Mouse (Mus musculus) hindbrain, postnatal 0 days (tissue): ENCODE measurements around the gene Prcp. TPM values are rescaled to one million over a fixed set of nuclear protein-coding genes. Genes with fewer than 3 reads are reported as not detected.
"Not testable (repeated sequence)": the region's sequence is repeated elsewhere in the genome, so short reads cannot be mapped to it uniquely, and the experiment has no call there.

Source experiments
- ATAC-seq: fragments of 200-750 bp; cut with Nextera tagmentation; 2 replicates; pipeline ENCODE4 v1.8.0; 2017; ENCODE audit warnings: mild to moderate bottlenecking, moderate TSS enrichment, moderate library complexity
- DNase-seq: peaks from one replicate; pipeline ENCODE4 v3.0.0-alpha.2; 2015; ENCODE audit warnings: low spot score
- H3K27ac ChIP-seq: fragments of 300-500 bp; sonication (generic); 2 replicates; pipeline ENCODE4 v1.5.1; 2014; ENCODE audit warnings: mild to moderate bottlenecking
- H3K27me3 ChIP-seq: fragments of 300-500 bp; sonication (generic); 2 replicates; pipeline ENCODE4 v1.6.1; 2014; ENCODE audit warnings: low read length, mixed read lengths; ENCODE audit not compliant: insufficient read depth
- H3K36me3 ChIP-seq: fragments of 300-500 bp; sonication (generic); 2 replicates; pipeline ENCODE4 v1.6.1; 2014; ENCODE audit warnings: low read length, mixed read lengths; ENCODE audit not compliant: insufficient read depth
- H3K4me1 ChIP-seq: fragments of 300-500 bp; sonication (generic); 2 replicates; pipeline ENCODE4 v1.6.1; 2014; ENCODE audit warnings: antibody characterized with exemption, low read length, mixed read lengths; ENCODE audit not compliant: insufficient read depth
- H3K4me2 ChIP-seq: fragments of 300-500 bp; sonication (generic); 2 replicates; pipeline ENCODE4 v1.6.1; 2014; ENCODE audit warnings: low read depth, mild to moderate bottlenecking, low read length, moderate library complexity, mixed read lengths
- H3K4me3 ChIP-seq: fragments of 300-500 bp; sonication (generic); 2 replicates; pipeline ENCODE4 v1.5.1; 2014; ENCODE audit warnings: low read length
- H3K9ac ChIP-seq: fragments of 300-500 bp; sonication (generic); replicated peaks from 2 replicates; pipeline ENCODE4 v1.6.1; 2014; ENCODE audit warnings: mild to moderate bottlenecking, low read length, moderate library complexity, mixed read lengths
- H3K9me3 ChIP-seq: fragments of 300-500 bp; sonication (generic); 2 replicates; pipeline ENCODE4 v1.6.1; 2016; ENCODE audit warnings: low read length, mixed read lengths
- CTCF ChIP-seq: IDR thresholded peaks from 2 replicates; pipeline ENCODE4 v1.5.1; 2016; ENCODE audit warnings: antibody characterized with exemption, control low read depth, low read depth
- WGBS: fragments of 180-500 bp; shearing (Covaris S2); extraction: QIAGEN DNeasy Blood & Tissue Kit; methylation state at CpG from one replicate; pipeline ENCODE4 v1.1.7; 2014; 5-methylcytosine and 5-hydroxymethylcytosine counted together
- polyA plus RNA-seq: library from polyadenylated mRNA; unstranded; fragments of >200 nt; fragmentation: Nextera tagmentation; extraction: Ambion mirVana; gene quantifications from 2 replicates; pipeline ENCODE4 v1.2.1, GENCODE M21; 2015
- total RNA-seq: library from RNA; depleted of rRNA; stranded (reverse); fragments of >200 nt; gene quantifications from 2 replicates; pipeline ENCODE4 v1.2.3, GENCODE M21; 2014; rRNA removed

The Prcp gene
- total and polyA plus RNA-seq, 2 experiments from 2014 or later = 14.3 to 19.2 TPM

- Histone ChIP-seq H3K4me1 (no peaks in the 10 kb centered on the region), H3K9me3 (no peaks in the 10 kb centered on the region), H3K27ac (no peak overlapping the region), H3K9ac (no peak overlapping the region), H3K4me2 (no peak overlapping the region), H3K4me3 (no peak overlapping the region), H3K27me3 (no peaks in the 10 kb centered on the region), H3K36me3 (no peaks in the 10 kb centered on the region)
- ATAC-seq (no peak), DNase-seq (no peak)
- 72% methylated on average over 4 of the region's 4 CpGs for WGBS
- TF ChIP-seq CTCF = no peak
Measured at GRCm38 (mm10) chr7:92978225-92978624, 104.0 kb downstream of the Prcp start.

GRCm38 (mm10) chr7:92978720-92979119, 104.5 kb downstream of the Prcp start:
- not testable (repeated sequence) for H3K36me3 ChIP-seq, H3K9ac ChIP-seq, H3K4me3 ChIP-seq, H3K4me1 ChIP-seq, H3K27me3 ChIP-seq, H3K9me3 ChIP-seq, H3K27ac ChIP-seq, DNase-seq, ATAC-seq, H3K4me2 ChIP-seq
- WGBS = 68% methylated on average over 7 of the region's 7 CpGs

- 41% methylated on average over 2 of the region's 2 CpGs for WGBS
- Histone ChIP-seq H3K27ac (no peak overlapping the region), H3K9me3 (no peaks in the 10 kb centered on the region), H3K36me3 (no peaks in the 10 kb centered on the region), H3K27me3 (no peaks in the 10 kb centered on the region), H3K4me1 (no peaks in the 10 kb centered on the region), H3K4me2 (no peak overlapping the region), H3K4me3 (no peak overlapping the region), H3K9ac (no peak overlapping the region)
- TF ChIP-seq CTCF = no peak
- DNase-seq (no peak), ATAC-seq (no peak)
Measured at GRCm38 (mm10) chr7:92980741-92981140, 106.5 kb downstream of the Prcp start.

DNA sequence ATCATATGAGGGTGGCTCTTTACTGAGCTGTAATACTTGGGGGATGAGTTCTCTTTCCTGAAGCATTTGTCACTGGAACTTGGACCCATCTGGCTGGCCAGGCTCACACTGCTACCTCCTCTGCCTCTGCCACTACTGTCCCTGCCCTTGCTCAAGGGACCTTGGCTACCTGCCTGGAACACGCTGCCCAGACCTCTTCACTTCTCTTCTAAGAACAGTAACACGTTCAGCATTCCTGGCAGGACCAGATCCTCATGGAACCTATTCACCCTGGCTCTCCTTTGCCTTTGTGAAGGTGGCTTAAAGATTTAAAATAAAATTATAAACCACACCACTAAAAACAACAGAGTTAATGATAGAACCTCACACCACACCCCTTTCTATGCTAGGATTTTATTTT, 107.6 kb downstream of the Prcp start:
- no peak for ATAC-seq
- 56% methylated on average over 2 of the region's 2 CpGs for WGBS
- H3K4me1 ChIP-seq = no peaks in the 10 kb centered on the region

More for the DNA sequence above, 107.6 kb downstream of the Prcp start:
- DNase-seq = no peak
- Histone ChIP-seq H3K27me3 (no peaks in the 10 kb centered on the region), H3K4me3 (no peak overlapping the region), H3K9me3 (no peaks in the 10 kb centered on the region), H3K36me3 (no peaks in the 10 kb centered on the region), H3K9ac (no peak overlapping the region), H3K4me2 (no peak overlapping the region), H3K27ac (no peak overlapping the region)
- no peak for TF ChIP-seq CTCF

Other genes starting within 250 kb of the Prcp start
- 22.8 and 24.8 TPM in 2 replicates for gene Ankrd42, start 237.3 kb upstream of the Prcp start, total RNA-seq
- 20.6 and 20.8 TPM in 2 replicates for gene Ankrd42, start 237.3 kb upstream of the Prcp start, polyA plus RNA-seq
- gene Pcf11, start 204.5 kb upstream of the Prcp start, total RNA-seq = 31.3 and 35.2 TPM in 2 replicates
- 14.4 and 15.2 TPM in 2 replicates for gene Pcf11, start 204.5 kb upstream of the Prcp start, polyA plus RNA-seq
- gene Rab30, start 132.9 kb upstream of the Prcp start, total RNA-seq = 33.2 and 37.0 TPM in 2 replicates
- 17.8 and 21.8 TPM in 2 replicates for gene Rab30, start 132.9 kb upstream of the Prcp start, polyA plus RNA-seq
- gene Ddias, start 223 bp upstream of the Prcp start, total RNA-seq = 1.4 and 1.8 TPM in 2 replicates
- 3.5 and 3.8 TPM in 2 replicates for gene Ddias, start 223 bp upstream of the Prcp start, polyA plus RNA-seq
- gene Fam181b, start 205.4 kb downstream of the Prcp start, total RNA-seq = 98.9 and 107 TPM in 2 replicates
- 55.2 and 59.5 TPM in 2 replicates for gene Fam181b, start 205.4 kb downstream of the Prcp start, polyA plus RNA-seq